In the genomic region with DNA sequence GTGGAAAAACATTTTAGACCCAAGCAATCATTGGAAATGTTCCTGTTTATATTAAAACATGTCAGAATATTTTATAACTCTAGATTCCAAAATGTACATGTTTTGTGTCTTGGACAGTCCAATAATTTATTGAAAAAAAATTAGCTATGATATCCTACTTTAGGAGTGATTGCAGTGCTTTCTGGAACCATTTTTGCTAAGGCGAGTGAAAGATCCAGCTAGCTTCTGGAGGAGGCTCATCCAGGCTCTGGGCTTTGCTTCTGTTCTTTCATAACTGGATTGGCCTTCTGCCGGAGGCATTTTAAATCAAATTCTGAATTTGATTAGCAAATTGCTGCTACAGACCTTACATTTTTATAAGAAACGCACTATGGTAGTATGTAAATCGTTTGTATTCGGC, we compare ENCODE assay signal across 16 mouse cellular contexts.
"Had no signal": no experiment of that assay in that cellular context is flagged by ENCODE, and none has a peak within 500 bp of the region (broad histone marks: within the 10 kb centered on the region; RNA-seq: fewer than 3 reads in every experiment).

No protein-coding gene starts in this region.

- H3K27me3 ChIP-seq: limb, embryonic 13.5 days; neural tube, embryonic 15.5 days had no signal

- H3K36me3 ChIP-seq: limb, embryonic 13.5 days; midbrain, embryonic 10.5 days; neural tube, embryonic 15.5 days had no signal

- H3K4me3 ChIP-seq: limb, embryonic 13.5 days; midbrain, embryonic 10.5 days; myocyte; neural tube, embryonic 15.5 days had no signal

- H3K4me2 ChIP-seq: limb, embryonic 13.5 days; neural tube, embryonic 15.5 days had no signal

- H3K4me1 ChIP-seq: midbrain, embryonic 10.5 days; neural tube, embryonic 15.5 days had no signal

- DNase-seq: kidney, adult 11 months; kidney, adult 9 months; kidney, postnatal 36 days; layer of hippocampus, postnatal 36 days; left cerebral cortex, postnatal 4 days; midbrain, embryonic 14.5 days; right cerebral cortex, postnatal 4 days; spleen, adult 18-20 months; thymus, adult 18-20 months; thymus, postnatal 14 days had no signal

- H3K27ac ChIP-seq: kidney, postnatal 0 days; limb, embryonic 13.5 days; liver, embryonic 14.5 days; midbrain, embryonic 10.5 days; neural tube, embryonic 15.5 days had no signal

- H3K9me3 ChIP-seq: limb, embryonic 13.5 days; midbrain, embryonic 10.5 days; neural tube, embryonic 15.5 days had no signal

- H3K9ac ChIP-seq: limb, embryonic 13.5 days; liver, embryonic 14.5 days; neural tube, embryonic 15.5 days had no signal
